Comparison of ENCODE assay signal across 9 mouse cellular contexts in the genomic region with DNA sequence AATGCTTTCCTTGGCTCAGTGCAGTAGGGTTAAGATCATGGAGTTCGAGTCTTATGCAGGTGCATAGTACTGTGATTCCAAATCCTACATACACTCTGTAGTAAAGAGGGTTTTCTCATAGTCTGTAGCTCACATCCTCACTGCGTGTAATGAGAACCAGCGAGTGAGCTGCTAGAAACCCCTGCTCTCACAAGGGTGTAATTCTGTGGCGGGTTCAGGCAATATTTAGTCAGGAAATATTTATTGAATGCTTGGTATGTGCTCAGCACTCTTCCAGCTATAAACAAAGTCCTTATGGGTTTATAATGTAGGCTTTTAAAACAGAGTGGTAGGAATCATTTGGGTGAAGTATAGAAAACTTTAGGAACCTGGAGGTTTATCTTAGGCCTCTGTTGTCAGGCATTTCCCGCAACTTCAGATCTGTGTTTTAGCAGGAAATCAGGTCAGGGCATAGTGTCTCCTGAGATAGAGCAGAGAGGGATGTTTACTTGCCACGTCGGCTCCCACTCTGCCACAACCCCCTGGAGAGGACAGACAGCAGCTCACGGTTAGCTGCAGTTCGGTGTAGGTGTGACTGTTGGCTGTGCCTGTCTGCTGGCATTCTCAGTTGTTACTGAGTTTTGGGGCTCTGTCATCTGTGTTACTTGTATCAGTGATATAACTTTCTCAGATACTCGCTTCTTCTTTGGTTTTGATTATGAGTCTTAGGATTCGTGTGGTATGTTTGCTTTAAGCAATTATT. TPM values are rescaled to one million over a fixed set of nuclear protein-coding genes. Genes with fewer than 3 reads are reported as not detected.
DNase-seq lines count a peak whose midpoint lies in the region; ATAC-seq and TF ChIP-seq lines count a peak whose summit lies in the region.
"Had no signal": no experiment of that assay in that cellular context is flagged by ENCODE, and none has a peak within 500 bp of the region (broad histone marks: within the 10 kb centered on the region; RNA-seq: fewer than 3 reads in every experiment).

No protein-coding gene starts in this region.

- H3K9me3 ChIP-seq in forebrain, embryonic 11.5 days (ENCODE audit: control insufficient read depth, low read length), result no peaks in the 10 kb centered on the region
- H3K9me3 ChIP-seq in forebrain, embryonic 15.5 days, result no peaks in the 10 kb centered on the region
- no peaks in the 10 kb centered on the region for H3K9me3 ChIP-seq in kidney, embryonic 15.5 days (replicated peaks)
- H3K9me3 ChIP-seq in kidney, embryonic 14.5 days (ENCODE audit: control insufficient read depth, low read length), result no peaks in the 10 kb centered on the region
- H3K9me3 ChIP-seq: G1E had no signal

- no peak for TF ChIP-seq POLR2A in testis, adult 2 months (IDR thresholded peaks at IDR 0.05; ENCODE audit: control insufficient read depth, low read depth, low read length)

- no peak overlapping the region for H3K4me3 ChIP-seq in forebrain, embryonic 11.5 days (ENCODE audit: low read depth, low read length)
- H3K4me3 ChIP-seq in forebrain, embryonic 15.5 days, result no peak overlapping the region
- no peak overlapping the region for H3K4me3 ChIP-seq in kidney, embryonic 15.5 days (replicated peaks)
- no peak overlapping the region for H3K4me3 ChIP-seq in kidney, embryonic 14.5 days (ENCODE audit: low read length)
- no peak overlapping the region for H3K4me3 ChIP-seq in testis, adult 2 months (ENCODE audit: control insufficient read depth, low read depth, low read length)

- no peak overlapping the region for H3K4me2 ChIP-seq in forebrain, embryonic 11.5 days (ENCODE audit: low read depth, low read length, severe bottlenecking)
- no peak overlapping the region for H3K4me2 ChIP-seq in forebrain, embryonic 15.5 days (replicated peaks)
- H3K4me2 ChIP-seq in kidney, embryonic 15.5 days, result no peak overlapping the region
- no peak overlapping the region for H3K4me2 ChIP-seq in kidney, embryonic 14.5 days (replicated peaks; ENCODE audit: low read depth, low read length)

- no peaks in the 10 kb centered on the region for H3K27me3 ChIP-seq in forebrain, embryonic 11.5 days (ENCODE audit: control insufficient read depth, insufficient read depth, low read length)
- H3K27me3 ChIP-seq in forebrain, embryonic 15.5 days, result no peaks in the 10 kb centered on the region
- H3K27me3 ChIP-seq in kidney, embryonic 15.5 days, result no peaks in the 10 kb centered on the region
- no peaks in the 10 kb centered on the region for H3K27me3 ChIP-seq in kidney, embryonic 14.5 days (ENCODE audit: control insufficient read depth, insufficient read depth, low read length)
- no peaks in the 10 kb centered on the region for H3K27me3 ChIP-seq in testis, adult 2 months (ENCODE audit: control insufficient read depth, insufficient read depth, low read length)

- H3K36me3 ChIP-seq in forebrain, embryonic 11.5 days (ENCODE audit: control insufficient read depth, insufficient read depth, low read length), result no peaks in the 10 kb centered on the region
- H3K36me3 ChIP-seq in forebrain, embryonic 15.5 days, result no peaks in the 10 kb centered on the region
- H3K36me3 ChIP-seq in kidney, embryonic 15.5 days, result no peaks in the 10 kb centered on the region
- H3K36me3 ChIP-seq in kidney, embryonic 14.5 days (ENCODE audit: control insufficient read depth, insufficient read depth, low read length), result no peaks in the 10 kb centered on the region
- no peaks in the 10 kb centered on the region for H3K36me3 ChIP-seq in testis, adult 2 months (ENCODE audit: control insufficient read depth, insufficient read depth, low read length)

- WGBS in forebrain, embryonic 11.5 days, result 72% methylated on average over 11 of the region's 11 CpGs
- 70% methylated on average over 11 of the region's 11 CpGs for WGBS in forebrain, embryonic 15.5 days
- WGBS in kidney, embryonic 15.5 days, result 35% methylated on average over 11 of the region's 11 CpGs
- WGBS in kidney, embryonic 14.5 days, result 41% methylated on average over 11 of the region's 11 CpGs

- ATAC-seq in forebrain, embryonic 11.5 days (replicated peaks; ENCODE audit: low FRiP score), result no peak
- no peak for ATAC-seq in forebrain, embryonic 15.5 days (replicated peaks)
- ATAC-seq in kidney, embryonic 15.5 days (replicated peaks; ENCODE audit: low FRiP score), result no peak
- no peak for ATAC-seq in kidney, embryonic 14.5 days (ENCODE audit: low FRiP score, low TSS enrichment)

- 0 out of 2 replicates have a peak overlapping the region, but pooled peaks have one; percentile 12 for H3K27ac ChIP-seq in forebrain, embryonic 11.5 days (ENCODE audit: low read depth, low read length)
- no peak overlapping the region for H3K27ac ChIP-seq in forebrain, embryonic 15.5 days (replicated peaks)
- peak overlapping the region; percentile 59 for H3K27ac ChIP-seq in kidney, embryonic 15.5 days
- H3K27ac ChIP-seq in kidney, embryonic 14.5 days (ENCODE audit: low read depth, low read length), result no peak overlapping the region
- peak overlapping the region; percentile 17; the same call in 1 of the 2 replicates for H3K27ac ChIP-seq in testis, adult 2 months (ENCODE audit: control insufficient read depth, insufficient read depth, low read depth, low read length)

- H3K9ac ChIP-seq in forebrain, embryonic 11.5 days (ENCODE audit: low read length), result no peak overlapping the region
- no peak overlapping the region for H3K9ac ChIP-seq in forebrain, embryonic 15.5 days (replicated peaks)
- H3K9ac ChIP-seq in kidney, embryonic 15.5 days, result no peak overlapping the region
- no peak overlapping the region for H3K9ac ChIP-seq in kidney, embryonic 14.5 days (ENCODE audit: low read depth, low read length)

- TF ChIP-seq CTCF in testis, adult 2 months (IDR thresholded peaks at IDR 0.05; ENCODE audit: control insufficient read depth, insufficient read depth, insufficient replicate concordance, low read depth, low read length), result no peak

- H3K4me1 ChIP-seq in forebrain, embryonic 11.5 days (replicated peaks; ENCODE audit: control insufficient read depth, insufficient read depth, low read length), result no peaks in the 10 kb centered on the region
- no peaks in the 10 kb centered on the region for H3K4me1 ChIP-seq in forebrain, embryonic 15.5 days
- peaks cover 23% of the 10 kb centered on the region for H3K4me1 ChIP-seq in kidney, embryonic 15.5 days
- peaks cover 11% of the 10 kb centered on the region for H3K4me1 ChIP-seq in kidney, embryonic 14.5 days (ENCODE audit: control insufficient read depth, insufficient read depth, low read length)
- H3K4me1 ChIP-seq in testis, adult 2 months (ENCODE audit: control insufficient read depth, insufficient read depth, low read length), result peaks cover 2% of the 10 kb centered on the region

- no peak for DNase-seq in forebrain, embryonic 11.5 days (ENCODE audit: low spot score)
- no peak for DNase-seq in testis, postnatal 10 days (ENCODE audit: low spot score)
- DNase-seq in cerebellum, adult 9-11 months, result no peak
- DNase-seq in right cerebral cortex, postnatal 10 days (ENCODE audit: low spot score in 2 of 2), result no peak

RNA-seq across cellular contexts. Expression of a gene that starts 15.1 kb away (rescaled TPM):
- 48.1 and 49.3 TPM in 2 replicates for polyA plus RNA-seq in forebrain, embryonic 11.5 days (2014; fragmentation: Nextera tagmentation; extraction: Ambion mirVana)
- polyA plus RNA-seq in forebrain, embryonic 15.5 days (2015; fragmentation: Nextera tagmentation; extraction: Ambion mirVana), result 34.6 and 34.8 TPM in 2 replicates
- polyA plus RNA-seq in kidney, embryonic 15.5 days (2015; fragmentation: Nextera tagmentation; extraction: Ambion mirVana), result 35.6 and 37.3 TPM in 2 replicates
- 28.0 and 54.7 TPM in 2 replicates for polyA plus RNA-seq in kidney, embryonic 14.5 days (2014; fragmentation: Nextera tagmentation; extraction: Ambion mirVana)
- 11.6 and 12.3 TPM in 2 replicates for polyA plus RNA-seq in testis, adult 2 months (2012; rRNA removed)

Comparison
In these comparisons a context has a peak if more than half of its experiments do, and no peak if none do; other contexts are left out.
1. H3K27ac ChIP-seq: peak in forebrain, embryonic 11.5 days (single experiment), kidney, embryonic 15.5 days (single experiment) and testis, adult 2 months (single experiment); none in forebrain, embryonic 15.5 days (single experiment) and kidney, embryonic 14.5 days (single experiment).